Mouse (Mus musculus): ENCODE measurements around the gene Zfp865.

- TF ChIP-seq MAX (IDR thresholded peaks at IDR 0.05; ENCODE audit: low read length) (no peak), CHD2 (IDR thresholded peaks at IDR 0.05; ENCODE audit: low read length) (no peak), CTCF (conservative IDR thresholded peaks at IDR 0.05 in 1 of 2, IDR thresholded peaks at IDR 0.05 in 1 of 2; ENCODE audit: low read depth in 2 of 2, low read length in 2 of 2) (peak in 1 of 2 experiments; percentile 42; a peak in 2 of 4 replicates), EP300 (IDR thresholded peaks at IDR 0.05; ENCODE audit: low read length) (no peak), SMC3 (IDR thresholded peaks at IDR 0.05; ENCODE audit: low read depth, low read length) (no peak)
Measured at GRCm38 (mm10) chr7:4976832-4977231, 43.3 kb upstream of the Zfp865 start.
